In genomic region chr9:42897361-42898051, GRCm38 (mm10) we compare ENCODE assay signal across 8 mouse cellular contexts. TPM values are rescaled to one million over a fixed set of nuclear protein-coding genes. Genes with fewer than 3 reads are reported as not detected.
DNase-seq lines count a peak whose midpoint lies in the region; ATAC-seq and TF ChIP-seq lines count a peak whose summit lies in the region.

No protein-coding gene starts in this region.

- no peak overlapping the region for H3K27ac ChIP-seq in forebrain, embryonic 16.5 days (ENCODE audit: low read length)
- no peak overlapping the region for H3K27ac ChIP-seq in lung, postnatal 0 days (ENCODE audit: low read length)

- no peak for TF ChIP-seq CTCF in lung, postnatal 0 days (IDR thresholded peaks at IDR 0.05)

- peak overlapping the region; percentile 65 for H3K9ac ChIP-seq in forebrain, embryonic 16.5 days (replicated peaks; ENCODE audit: low read depth, low read length)
- H3K9ac ChIP-seq in lung, postnatal 0 days (replicated peaks; ENCODE audit: low read depth) = no peak overlapping the region; the same call in 1 of the 2 replicates

- H3K27me3 ChIP-seq in forebrain, embryonic 16.5 days (replicated peaks; ENCODE audit: control insufficient read depth, insufficient read depth, low read length) = peaks cover 4% of the 10 kb centered on the region; the same call in 1 of the 2 replicates
- no peaks in the 10 kb centered on the region for H3K27me3 ChIP-seq in lung, postnatal 0 days (replicated peaks; ENCODE audit: insufficient read depth, low read length)

- TF ChIP-seq EP300 in lung, postnatal 0 days (IDR thresholded peaks at IDR 0.05) = no peak

- DNase-seq in gastrocnemius, adult 18-20 months (ENCODE audit: low spot score) = peak; percentile 7
- no peak for DNase-seq in gastrocnemius, adult 8-10 months (ENCODE audit: low spot score in 2 of 2)
- peak; percentile 38 for DNase-seq in cerebellum, adult 11-12 months
- peak; percentile 79 for DNase-seq in layer of hippocampus, adult 9-11 months
- peak; percentile 50 for DNase-seq in lung, postnatal 0 days (ENCODE audit: low spot score)
- DNase-seq in right cerebral cortex, adult 18-20 months = peak; percentile 77

- under 1% methylated on average over 45 of the region's 52 CpGs for WGBS in forebrain, embryonic 16.5 days
- under 1% methylated on average over 51 of the region's 52 CpGs for WGBS in lung, postnatal 0 days

- H3K4me1 ChIP-seq in forebrain, embryonic 16.5 days (replicated peaks; ENCODE audit: control insufficient read depth, insufficient read depth, low read length) = peaks cover 19% of the 10 kb centered on the region
- no peaks in the 10 kb centered on the region; the same call in 1 of the 2 replicates for H3K4me1 ChIP-seq in lung, postnatal 0 days (ENCODE audit: insufficient read depth, low read depth, low read length)

- H3K4me3 ChIP-seq in forebrain, embryonic 16.5 days (replicated peaks; ENCODE audit: low read length) = peak overlapping the region; percentile 52
- peak overlapping the region; percentile 45 for H3K4me3 ChIP-seq in lung, postnatal 0 days (ENCODE audit: low read depth, low read length)

- no peaks in the 10 kb centered on the region for H3K36me3 ChIP-seq in forebrain, embryonic 16.5 days (ENCODE audit: control insufficient read depth, insufficient read depth)
- H3K36me3 ChIP-seq in lung, postnatal 0 days (ENCODE audit: insufficient read depth, low read length) = no peaks in the 10 kb centered on the region

- ATAC-seq in forebrain, embryonic 16.5 days = peak; percentile 74
- ATAC-seq in hematopoietic stem cell, adult 5-6 weeks (replicated peaks in 1 of 2; ENCODE audit: insufficient read depth in 1 of 2, low FRiP score in 2 of 2, low TSS enrichment in 1 of 2, low read depth in 1 of 2, poor library complexity in 2 of 2, severe bottlenecking in 2 of 2) = peak; percentile 50 to 78; a peak in 3 of 4 replicates
- peak; percentile 81 for ATAC-seq in lung, postnatal 0 days

- no peaks in the 10 kb centered on the region for H3K9me3 ChIP-seq in forebrain, embryonic 16.5 days (ENCODE audit: control insufficient read depth, low read length)
- no peaks in the 10 kb centered on the region for H3K9me3 ChIP-seq in lung, postnatal 0 days (ENCODE audit: low read length)

- peak overlapping the region; percentile 90 for H3K4me2 ChIP-seq in forebrain, embryonic 16.5 days (ENCODE audit: low read length)
- H3K4me2 ChIP-seq in lung, postnatal 0 days (replicated peaks; ENCODE audit: low read depth, low read length) = peak overlapping the region; percentile 76

RNA-seq across cellular contexts. Expression of gene Grik4, which starts 46.8 kb away (rescaled TPM):
- total RNA-seq in gastrocnemius, adult 18-20 months (2021) = under 1 TPM in 1 of 2 experiments, not detected in 1; 0.12 TPM
- total RNA-seq in gastrocnemius, adult 8-10 months (2022) = under 1 TPM in 2 of 4 experiments, not detected in 2; 0.04 to 0.08 TPM
- 3.0 and 4.8 TPM in 2 replicates for polyA plus RNA-seq in forebrain, embryonic 16.5 days (2015; fragmentation: Nextera tagmentation; extraction: Ambion mirVana)
- not detected in 2 replicates for total RNA-seq in hematopoietic stem cell, adult 5-6 weeks (2017)
- polyA plus RNA-seq in lung, postnatal 0 days (2015; fragmentation: Nextera tagmentation; extraction: Ambion mirVana) = 0.47 and 0.67 TPM in 2 replicates

Comparison
In these comparisons a context has a peak if more than half of its experiments do, and no peak if none do; other contexts are left out.
1. DNase-seq: peak in gastrocnemius, adult 18-20 months (single experiment), cerebellum, adult 11-12 months (single experiment), layer of hippocampus, adult 9-11 months (single experiment), lung, postnatal 0 days (single experiment) and right cerebral cortex, adult 18-20 months (single experiment); none in gastrocnemius, adult 8-10 months (0 of 2).
2. Peak in every context shown above with its lines, with median percentiles within 50 percentile points of each other: ATAC-seq.